Mouse (Mus musculus) heart, adult 8-10 months (tissue): ENCODE data around the gene Nme1. TPM values are rescaled to one million over a fixed set of nuclear protein-coding genes. Genes with fewer than 3 reads are reported as not detected.

Experiments
- total RNA-seq, 4 experiments: library from RNA; stranded (reverse); gene quantifications; 2 replicates each; pipeline ENCODE4 v1.2.4; 2022

Gene Nme1
- total RNA-seq, 4 experiments from 2014 or later, result 8.3 to 15.9 (median 12.6) TPM

Other genes with a start within 250 kb of the Nme1 start
- gene Utp18, start 82.8 kb downstream of the Nme1 start, total RNA-seq, result 1 to 10 TPM; 8.4 to 9.0 (median 8.8) TPM
- 10 to 100 TPM; 10.5 to 14.3 (median 12.4) TPM for gene Mbtd1, start 82.7 kb downstream of the Nme1 start, total RNA-seq
- 1,000 to 10,000 TPM; 1,051 to 1,128 (median 1,108) TPM for gene Nme2, start 12.3 kb downstream of the Nme1 start, total RNA-seq
- gene Gm20390, start 228 bp downstream of the Nme1 start, total RNA-seq, result 10 to 100 TPM; 11.7 to 17.8 (median 12.5) TPM
- gene Spag9, start 27.6 kb upstream of the Nme1 start, total RNA-seq, result 100 to 1,000 TPM; 141 to 155 (median 148) TPM
- 10 to 100 TPM; 51.3 to 58.4 (median 53.2) TPM for gene Tob1, start 242.9 kb upstream of the Nme1 start, total RNA-seq